Mouse (Mus musculus) kidney, adult 2 months (tissue): ENCODE results near the gene Gipc3.

Source experiments
- CTCF ChIP-seq: fragments of 200-500 bp; conservative IDR thresholded peaks from 2 replicates; pipeline ENCODE4 v1.5.1; 2011; ENCODE audit warnings: low read depth, mild to moderate bottlenecking, control low read depth, low read length, moderate library complexity, mixed read lengths; ENCODE audit not compliant: insufficient read depth, insufficient read length
- POLR2A ChIP-seq: fragments of 200-500 bp; IDR thresholded peaks from one replicate; pipeline ENCODE4 v1.6.1; 2011; ENCODE audit warnings: low read depth, low read length, control low read depth

- TF ChIP-seq POLR2A: no peak
- no peak for TF ChIP-seq CTCF
Measured at GRCm38 (mm10) chr10:81345162-81345534, 2.1 kb upstream of the Gipc3 start.
